Mouse (Mus musculus) embryonic facial prominence, embryonic 11.5 days (tissue): ENCODE results near the gene BC107364. TPM values are rescaled to one million over a fixed set of nuclear protein-coding genes. Genes with fewer than 3 reads are reported as not detected.
"Not testable (repeated sequence)": the region's sequence is repeated elsewhere in the genome, so short reads cannot be mapped to it uniquely, and the experiment has no call there.

Experiments used
- ATAC-seq: fragments of 200-750 bp; cut with Nextera tagmentation; replicated peaks from 2 replicates; pipeline ENCODE4 v1.8.0; 2017; ENCODE audit warnings: low read depth; ENCODE audit not compliant: insufficient number of reproducible peaks, low FRiP score, low TSS enrichment
- DNase-seq: peaks from one replicate; pipeline ENCODE4 v3.0.0-alpha.2; 2015; ENCODE audit warnings: low spot score
- H3K27ac ChIP-seq: fragments of 300-500 bp; sonication (generic); replicated peaks from 2 replicates; pipeline ENCODE4 v1.5.1; 2014; ENCODE audit warnings: mild to moderate bottlenecking, low read depth, low read length, control low read depth
- H3K27me3 ChIP-seq: fragments of 300-500 bp; sonication (generic); 2 replicates; pipeline ENCODE4 v1.6.1; 2014; ENCODE audit warnings: mild to moderate bottlenecking, low read length, moderate library complexity, mixed read lengths; ENCODE audit not compliant: control insufficient read depth, insufficient read depth
- H3K36me3 ChIP-seq: fragments of 300-500 bp; sonication (generic); replicated peaks from 2 replicates; pipeline ENCODE4 v1.6.1; 2014; ENCODE audit warnings: low read depth, mild to moderate bottlenecking, low read length, moderate library complexity, mixed read lengths; ENCODE audit not compliant: control insufficient read depth, insufficient read depth
- H3K4me1 ChIP-seq: fragments of 300-500 bp; sonication (generic); 2 replicates; pipeline ENCODE4 v1.6.1; 2014; ENCODE audit warnings: low read length, mixed read lengths; ENCODE audit not compliant: control insufficient read depth, insufficient read depth
- H3K4me2 ChIP-seq: fragments of 300-500 bp; sonication (generic); 2 replicates; pipeline ENCODE4 v1.6.1; 2014; ENCODE audit warnings: low read depth, mild to moderate bottlenecking, control low read depth, low read length, moderate library complexity
- H3K4me3 ChIP-seq: fragments of 300-500 bp; sonication (generic); 2 replicates; pipeline ENCODE4 v1.5.1; 2014; ENCODE audit warnings: low read depth, low read length, control low read depth
- H3K9ac ChIP-seq: fragments of 300-500 bp; sonication (generic); replicated peaks from 2 replicates; pipeline ENCODE4 v1.6.1; 2014; ENCODE audit warnings: mild to moderate bottlenecking, control low read depth, low read length
- H3K9me3 ChIP-seq: fragments of 300-500 bp; sonication (generic); replicated peaks from 2 replicates; pipeline ENCODE4 v1.6.1; 2016; ENCODE audit warnings: mild to moderate bottlenecking, low read length, inconsistent platforms, mixed read lengths; ENCODE audit not compliant: control insufficient read depth
- WGBS: fragments of 180-500 bp; shearing (Covaris S2); extraction: QIAGEN DNeasy Blood & Tissue Kit; methylation state at CpG from one replicate; pipeline ENCODE4 v1.1.7; 2014; 5-methylcytosine and 5-hydroxymethylcytosine counted together
- polyA plus RNA-seq: library from polyadenylated mRNA; unstranded; fragments of >200 nt; fragmentation: Nextera tagmentation; extraction: Ambion mirVana; gene quantifications from 2 replicates; pipeline ENCODE4 v1.2.1, GENCODE M21; 2014

BC107364 gene
- polyA plus RNA-seq, 1 experiment from 2014 or later: not detected

- no peaks in the 10 kb centered on the region for H3K9me3 ChIP-seq
- WGBS: under 1% methylated on average over 26 of the region's 26 CpGs
- no peak overlapping the region for H3K27ac ChIP-seq
- no peak for DNase-seq
- H3K4me3 ChIP-seq: peak overlapping the region; percentile 14; the same call in 1 of the 2 replicates
- H3K4me2 ChIP-seq: peak overlapping the region; percentile 41
- H3K27me3 ChIP-seq: peaks cover 60% of the 10 kb centered on the region
- peaks cover 6% of the 10 kb centered on the region for H3K4me1 ChIP-seq
- no peak overlapping the region for H3K9ac ChIP-seq
- no peaks in the 10 kb centered on the region for H3K36me3 ChIP-seq
- no peak for ATAC-seq
Measured at GRCm38 (mm10) chr3:96404450-96404849, 47.7 kb downstream of the BC107364 start.

- Histone ChIP-seq H3K9me3 (no peaks in the 10 kb centered on the region), H3K27me3 (peaks cover 62% of the 10 kb centered on the region), H3K4me1 (peaks cover 4% of the 10 kb centered on the region; the same call in 1 of the 2 replicates), H3K27ac (no peak overlapping the region), H3K4me3 (no peak overlapping the region), H3K36me3 (no peaks in the 10 kb centered on the region), H3K9ac (no peak overlapping the region), H3K4me2 (no peak overlapping the region)
- ATAC-seq (no peak), DNase-seq (peak; percentile 60)
- 24% methylated on average over 1 of the region's 1 CpGs for WGBS
Measured at GRCm38 (mm10) chr3:96403016-96403415, 49.1 kb downstream of the BC107364 start.

- Histone ChIP-seq H3K4me3 (peak overlapping the region; percentile 24), H3K9me3 (no peaks in the 10 kb centered on the region), H3K27ac (no peak overlapping the region), H3K9ac (no peak overlapping the region), H3K27me3 (peaks cover 62% of the 10 kb centered on the region), H3K4me1 (peaks cover 4% of the 10 kb centered on the region; the same call in 1 of the 2 replicates), H3K36me3 (no peaks in the 10 kb centered on the region), H3K4me2 (peak overlapping the region; percentile 52)
- ATAC-seq: peak; percentile 20; the same call in 1 of the 2 replicates
- peak; percentile 81 for DNase-seq
- under 1% methylated on average over 41 of the region's 41 CpGs for WGBS
Measured at GRCm38 (mm10) chr3:96401832-96402501, 50.1 kb downstream of the BC107364 start.

GRCm38 (mm10) chr3:96401474-96401831, 50.7 kb downstream of the BC107364 start:
- Histone ChIP-seq H3K27ac (no peak overlapping the region), H3K4me3 (peak overlapping the region; percentile 24), H3K4me2 (peak overlapping the region; percentile 52), H3K9ac (no peak overlapping the region), H3K27me3 (peaks cover 64% of the 10 kb centered on the region), H3K9me3 (no peaks in the 10 kb centered on the region), H3K4me1 (peaks cover 4% of the 10 kb centered on the region; the same call in 1 of the 2 replicates), H3K36me3 (no peaks in the 10 kb centered on the region)
- ATAC-seq: no peak
- peak; percentile 60 for DNase-seq
- WGBS: 2% methylated on average over 13 of the region's 13 CpGs

GRCm38 (mm10) chr3:96398911-96399310, 53.2 kb downstream of the BC107364 start:
- peak; percentile 64 for DNase-seq
- Histone ChIP-seq H3K36me3 (no peaks in the 10 kb centered on the region), H3K4me2 (no peak overlapping the region), H3K4me1 (no peaks in the 10 kb centered on the region), H3K4me3 (no peak overlapping the region), H3K9me3 (no peaks in the 10 kb centered on the region), H3K9ac (no peak overlapping the region), H3K27me3 (peaks cover 45% of the 10 kb centered on the region), H3K27ac (no peak overlapping the region)
- WGBS: under 1% methylated on average over 5 of the region's 5 CpGs
- ATAC-seq: no peak

- 96% methylated on average over 7 of the region's 7 CpGs for WGBS
- Histone ChIP-seq H3K27me3 (peaks cover 31% of the 10 kb centered on the region), H3K4me3 (no peak overlapping the region)
Measured at GRCm38 (mm10) chr3:96396857-96397256, 55.2 kb downstream of the BC107364 start.

GRCm38 (mm10) chr3:96387202-96387601, 64.9 kb downstream of the BC107364 start:
- H3K27ac ChIP-seq, H3K4me1 ChIP-seq, H3K4me2 ChIP-seq, H3K9ac ChIP-seq, H3K9me3 ChIP-seq, H3K4me3 ChIP-seq, DNase-seq, H3K36me3 ChIP-seq, ATAC-seq: not testable (repeated sequence)
- H3K27me3 ChIP-seq: peaks cover 15% of the 10 kb centered on the region
- no CpG with 5 or more reads among the region's 18 CpGs for WGBS

More at GRCm38 (mm10) chr3:96396857-96397256, 55.2 kb downstream of the BC107364 start:
- no peak overlapping the region for H3K27ac ChIP-seq
- no peak overlapping the region for H3K9ac ChIP-seq
- H3K36me3 ChIP-seq: no peaks in the 10 kb centered on the region
- ATAC-seq (no peak), DNase-seq (no peak)
- H3K4me2 ChIP-seq: no peak overlapping the region
- no peaks in the 10 kb centered on the region for H3K4me1 ChIP-seq
- no peaks in the 10 kb centered on the region for H3K9me3 ChIP-seq
